Mouse (Mus musculus) spleen, adult 18-20 months (tissue): Measurements from ENCODE around the gene Samd4b.
"Not testable (repeated sequence)": the region's sequence is repeated elsewhere in the genome, so short reads cannot be mapped to it uniquely, and the experiment has no call there.

Source experiments
- DNase-seq, 2 experiments: peaks; one replicate each; pipeline ENCODE4 v3.0.0; 2022; ENCODE audit warnings: mixed read lengths in 2 of 2

Samd4b gene

GRCm38 (mm10) chr7:28392429-28393271, 205.3 kb downstream of the Samd4b start, which contains the start of the genes Med29 and Paf1:
Med29 (minus strand) TSS chr7:28392708.
Paf1 (plus strand) TSS chr7:28392951.
- peak; percentile 89 to 92 for DNase-seq

DNA sequence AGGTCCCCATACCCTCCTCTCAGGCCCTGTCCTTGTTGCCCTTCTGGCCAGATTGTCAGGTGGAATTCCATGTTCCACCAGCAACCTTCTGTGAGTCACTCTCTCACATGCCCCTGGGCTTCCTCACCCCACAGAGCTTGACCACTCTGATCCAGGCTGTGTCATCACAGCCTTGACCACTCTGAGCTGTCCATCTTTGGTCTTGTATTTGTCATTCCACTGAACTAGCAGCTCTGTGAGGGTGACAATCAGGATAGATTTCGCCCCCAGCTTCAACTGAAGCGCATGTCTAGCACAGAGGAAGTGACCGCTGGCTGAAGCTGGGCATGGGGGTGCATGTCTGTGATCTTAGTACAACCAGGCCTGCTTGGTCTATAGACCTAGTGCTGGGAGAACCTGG, 207.6 kb downstream of the Samd4b start:
- no peak for DNase-seq

DNA sequence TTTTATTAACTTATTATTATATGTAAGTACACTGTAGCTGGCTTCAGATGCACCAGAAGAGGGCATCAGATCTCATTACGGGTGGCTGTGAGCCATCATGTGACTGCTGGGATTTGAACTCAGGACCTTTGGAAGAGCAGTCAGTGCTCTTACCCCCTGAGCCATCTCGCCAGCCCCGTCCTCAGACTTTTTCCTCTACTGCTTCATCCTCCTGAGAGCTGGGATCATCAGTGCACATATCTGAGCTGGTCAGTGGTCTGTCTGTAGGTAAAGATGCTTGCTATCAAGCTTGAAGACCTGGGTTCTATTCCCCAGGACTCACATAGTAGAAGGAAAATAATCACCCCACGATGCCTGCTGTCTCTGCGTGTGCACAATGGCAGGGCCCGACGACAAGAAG, 210.6 kb downstream of the Samd4b start:
- not testable (repeated sequence) for DNase-seq

GRCm38 (mm10) chr7:28386877-28387276, 211.1 kb downstream of the Samd4b start:
- not testable (repeated sequence) for DNase-seq

GRCm38 (mm10) chr7:28386462-28386861, 211.5 kb downstream of the Samd4b start:
- peak; percentile 81 to 92 for DNase-seq

- DNase-seq, result peak; percentile 48 to 50
Measured at GRCm38 (mm10) chr7:28386007-28386406, 211.9 kb downstream of the Samd4b start.

DNA sequence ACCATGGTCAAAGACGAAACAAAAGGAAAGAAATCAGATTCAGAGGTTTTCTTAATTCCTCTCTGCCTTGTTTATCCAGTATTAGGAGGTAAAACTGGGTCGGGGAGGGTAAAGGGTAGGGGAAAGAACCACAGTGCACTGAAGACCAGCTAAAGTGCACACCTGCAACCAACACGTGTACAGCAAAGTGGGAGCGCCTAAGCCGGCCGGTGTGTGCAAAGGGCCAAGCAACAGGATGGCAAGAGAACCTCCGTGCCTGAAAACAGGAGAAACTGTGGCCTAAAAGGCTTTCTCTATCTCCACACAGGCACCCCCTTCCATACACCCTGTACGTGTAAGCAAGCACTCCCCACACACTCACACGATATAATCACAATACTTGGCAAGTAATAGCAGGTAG, 212.7 kb downstream of the Samd4b start:
- no peak for DNase-seq

DNA sequence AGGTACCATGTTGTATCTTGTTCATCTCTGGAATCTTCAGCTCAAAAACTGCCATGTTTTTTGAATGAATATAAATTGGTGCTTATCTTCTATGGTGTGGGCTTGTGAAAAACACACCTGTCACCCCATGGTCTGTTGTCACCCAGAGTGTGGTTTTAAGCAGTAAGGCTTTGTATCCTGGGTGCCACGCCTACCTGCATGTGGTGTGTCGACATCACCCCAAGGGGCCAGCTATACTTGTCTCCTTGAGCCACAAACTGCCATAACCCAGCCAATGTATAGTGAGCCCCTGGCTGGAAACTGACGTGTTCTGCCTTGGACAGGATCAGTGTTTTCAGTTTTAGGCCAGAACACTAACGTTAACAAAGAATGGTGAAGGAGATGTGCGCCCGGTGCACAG, 213.8 kb downstream of the Samd4b start:
- peak in 1 of 2 experiments; percentile 35 for DNase-seq

GRCm38 (mm10) chr7:28383606-28384005, 214.3 kb downstream of the Samd4b start:
- no peak for DNase-seq

GRCm38 (mm10) chr7:28382981-28383396, 215.0 kb downstream of the Samd4b start:
- peak; percentile 59 to 65 for DNase-seq

GRCm38 (mm10) chr7:28382347-28382951, 215.5 kb downstream of the Samd4b start:
- DNase-seq, result no peak

GRCm38 (mm10) chr7:28381938-28382337, 216.0 kb downstream of the Samd4b start:
- DNase-seq, result peak; percentile 87 to 92

DNA sequence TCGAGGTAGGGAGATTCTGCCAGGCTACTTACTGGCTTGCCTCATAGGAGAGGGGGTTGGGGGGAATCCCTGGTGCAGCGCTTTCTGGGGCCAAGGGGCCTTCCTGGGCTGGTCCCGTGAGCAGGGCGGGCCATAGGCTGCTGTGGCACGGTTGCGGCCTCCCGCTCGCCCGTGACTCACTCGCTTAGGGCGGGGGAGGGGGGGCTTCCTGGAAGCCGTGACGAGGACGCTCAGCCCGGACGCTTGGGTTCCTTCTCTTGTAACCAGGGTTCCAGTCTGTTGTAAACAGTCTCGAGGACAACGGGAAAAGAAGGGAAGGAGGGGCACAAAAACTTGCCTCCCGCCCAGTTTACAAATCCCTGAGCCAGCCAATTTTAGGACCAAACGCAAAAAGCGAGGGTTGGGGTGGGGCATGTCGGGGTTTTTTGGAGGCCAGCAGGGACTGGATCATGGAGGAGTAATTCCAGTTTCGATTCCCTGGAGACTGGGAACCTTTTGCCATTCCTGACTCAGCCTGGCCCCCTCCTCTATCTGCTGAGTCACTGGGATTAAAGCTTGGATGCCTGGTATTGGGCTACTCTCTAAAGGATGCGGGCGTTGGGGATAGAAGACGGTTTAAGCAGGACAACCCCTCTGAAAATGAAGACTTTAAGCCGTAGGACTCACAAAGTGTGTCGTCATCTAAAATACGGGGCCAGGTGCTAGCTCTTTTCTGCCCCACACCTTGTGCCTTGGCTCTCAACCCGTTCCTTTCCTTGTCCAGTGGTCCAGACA, 216.7 kb downstream of the Samd4b start:
- DNase-seq, result peak; percentile 85 to 91

DNA sequence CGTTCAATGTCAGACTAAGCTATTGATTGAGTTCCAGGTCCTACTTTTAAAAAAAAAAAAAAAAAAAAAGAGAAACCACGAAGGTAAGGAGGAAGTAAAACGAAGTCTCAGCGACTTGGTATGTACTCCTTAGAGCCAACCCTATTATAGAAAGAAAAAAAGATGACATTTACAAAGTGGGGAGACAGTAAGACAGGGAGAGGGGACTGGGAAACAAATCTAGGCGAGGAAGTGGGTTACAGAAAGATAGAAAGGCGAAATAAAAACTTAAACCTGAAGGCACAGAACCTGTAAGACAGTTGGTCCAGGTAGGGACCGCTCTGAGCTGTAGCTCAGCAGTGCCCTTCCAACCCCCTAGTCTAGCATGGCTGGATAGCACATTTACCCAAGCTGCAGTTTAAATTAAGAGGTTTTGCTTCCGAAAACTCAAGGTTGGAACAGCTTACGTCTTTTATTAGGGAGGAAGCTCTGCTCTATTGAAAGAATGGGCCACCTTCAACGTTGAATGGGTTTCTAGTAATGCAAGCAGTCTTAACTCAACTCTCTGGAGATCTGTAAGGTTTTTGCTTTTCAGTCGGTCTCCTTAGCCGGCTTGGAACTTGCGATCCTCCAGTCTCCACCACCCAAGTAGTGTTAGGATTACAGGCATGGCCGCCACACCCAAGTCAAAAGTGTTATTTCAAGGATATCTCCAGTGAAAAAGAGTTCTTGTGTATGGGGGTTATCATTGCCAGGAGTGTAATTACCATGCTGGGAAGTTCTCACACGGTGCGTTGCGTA, 217.5 kb downstream of the Samd4b start, which contains the start of gene Zfp36:
TSS of gene Zfp36 (minus strand) at position 17 of the 780 bp plus-strand sequence.
- no peak for DNase-seq

DNA sequence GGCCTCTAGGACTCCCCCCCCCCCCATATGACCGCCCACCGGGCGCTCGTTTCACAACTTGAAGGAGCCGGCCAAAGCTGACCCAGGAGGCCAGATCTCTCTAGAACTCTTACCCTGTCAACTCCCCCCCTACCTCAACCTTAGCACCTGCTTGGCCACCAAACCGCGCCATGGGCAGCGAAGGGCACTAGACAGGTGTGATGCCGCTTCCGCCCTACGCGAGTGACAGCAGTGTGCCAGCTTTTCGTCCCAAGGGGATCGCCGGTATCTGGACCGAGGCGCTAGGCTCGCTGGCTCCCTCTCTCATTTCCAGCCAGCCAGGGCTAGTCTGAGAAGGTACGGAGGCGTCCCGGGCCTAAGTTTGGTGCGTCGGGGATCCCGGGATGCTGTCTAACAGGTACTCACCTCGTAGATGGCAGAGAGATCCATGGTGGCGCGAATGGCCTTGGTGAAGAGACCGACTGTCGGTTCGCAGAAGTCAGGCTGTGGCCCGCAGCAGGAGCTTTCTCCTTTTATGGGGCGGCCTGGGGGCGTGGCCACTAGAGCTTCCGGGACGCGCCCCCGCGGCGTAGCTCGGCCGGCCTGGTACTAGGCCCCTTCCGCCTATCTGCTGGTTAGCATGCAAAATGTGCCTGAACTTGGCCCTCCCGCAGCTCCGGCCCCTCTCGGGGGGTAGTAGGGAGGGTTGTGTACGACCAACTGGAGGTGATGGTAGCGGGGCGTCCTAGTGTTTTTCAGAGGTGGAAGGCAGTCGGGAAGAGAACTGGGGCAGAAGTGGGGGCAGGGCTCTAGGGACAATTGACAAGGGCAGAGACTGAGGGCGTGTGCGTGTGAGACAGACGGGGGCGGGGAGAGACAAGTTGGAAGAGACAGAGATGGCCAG, 218.9 kb downstream of the Samd4b start:
- DNase-seq, result peak; percentile 94 to 99

DNA sequence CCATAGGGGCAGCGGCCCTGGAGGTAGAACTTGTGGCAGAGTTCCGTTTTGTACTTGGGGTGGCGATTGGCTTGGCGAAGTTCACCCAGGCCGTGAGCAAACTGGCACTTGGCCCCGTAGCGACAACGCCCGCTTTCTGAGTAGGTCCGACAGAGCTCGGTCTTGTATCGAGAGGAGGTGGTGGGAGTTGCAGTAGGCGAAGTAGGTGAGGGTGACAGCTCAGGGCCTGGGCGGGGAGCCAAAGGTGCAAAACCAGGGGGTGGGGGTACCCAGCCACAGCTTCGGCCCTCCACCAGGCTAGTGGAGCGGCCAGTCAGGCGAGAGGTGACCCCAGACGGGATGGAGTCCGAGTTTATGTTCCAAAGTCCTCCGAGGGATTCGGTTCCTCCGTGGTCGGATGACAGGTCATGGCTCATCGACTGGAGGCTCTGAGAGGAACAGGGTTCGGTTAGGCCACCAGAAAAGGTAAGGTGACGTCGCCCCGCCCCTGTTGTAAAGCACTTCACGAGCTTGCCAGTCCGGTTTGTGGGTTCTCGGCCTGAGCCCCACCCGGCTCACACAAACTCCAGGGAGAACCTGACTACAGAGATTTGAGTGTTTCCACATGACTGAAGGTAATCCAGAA, 219.8 kb downstream of the Samd4b start:
- DNase-seq, result peak; percentile 69 to 73

- DNase-seq, result peak; percentile 29 to 40
Measured at GRCm38 (mm10) chr7:28377190-28378065, 220.5 kb downstream of the Samd4b start.

GRCm38 (mm10) chr7:28376011-28376771, 221.8 kb downstream of the Samd4b start:
- peak; percentile 71 to 75 for DNase-seq
